Mouse (Mus musculus) left cerebral cortex, adult 18-20 months (tissue): Measurements from ENCODE around the gene Hmgb4. TPM values are rescaled to one million over a fixed set of nuclear protein-coding genes. Genes with fewer than 3 reads are reported as not detected.
A peak's percentile ranks its signal among the peaks of the same experiment; 100 is the strongest.

Experiments used
- DNase-seq, 2 experiments: peaks; one replicate each; pipeline ENCODE4 v3.0.0; 2021 to 2022; ENCODE audit warnings: low spot score in 2 of 2, mixed read lengths in 1 of 2
- long read RNA-seq, 2 experiments: library from polyadenylated mRNA; stranded (forward); transcript quantifications; one replicate each; pipeline ENCODE4 v2.0.0; 2021
- total RNA-seq, 2 experiments: library from RNA; stranded (reverse); gene quantifications; 2 replicates each; pipeline ENCODE4 v1.2.3; 2021

The Hmgb4 gene
- not detected for total RNA-seq
- long read RNA-seq, experiment 1, result 0 reads
- long read RNA-seq, experiment 2, result 0 reads

- peak; percentile 20 to 25 for DNase-seq
Measured at GRCm38 (mm10) chr4:128260907-128261560, at the start of gene Hmgb4. Gene Hmgb4 (minus strand): TSS chr4:128260957.

DNA sequence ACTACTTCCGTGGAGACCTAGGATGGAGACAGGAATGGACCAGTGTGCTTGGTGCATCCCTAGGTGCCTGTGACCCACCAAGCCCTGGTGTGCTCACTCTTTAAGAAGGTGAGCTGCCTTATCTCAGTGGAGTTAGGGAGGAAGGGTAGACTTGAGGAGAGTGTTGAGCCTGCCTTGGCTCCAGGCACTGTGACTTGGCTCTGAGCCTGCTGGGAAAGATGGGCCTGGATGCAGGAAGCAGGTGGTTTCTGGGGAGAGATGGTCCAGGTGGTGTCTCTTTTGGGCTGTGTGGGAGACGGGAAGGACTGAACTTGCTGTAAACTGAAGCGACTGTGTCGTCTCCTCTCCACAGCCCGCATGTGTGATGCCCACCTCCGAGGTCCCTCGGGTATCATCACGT, 45.3 kb upstream of the Hmgb4 start:
- no peak for DNase-seq

GRCm38 (mm10) chr4:128304049-128304448, 43.3 kb upstream of the Hmgb4 start:
- DNase-seq, result peak; percentile 63 to 72

- DNase-seq, result no peak
Measured at GRCm38 (mm10) chr4:128288095-128288494, 27.3 kb upstream of the Hmgb4 start.

GRCm38 (mm10) chr4:128285009-128285408, 24.3 kb upstream of the Hmgb4 start:
- peak in 1 of 2 experiments; percentile 16 for DNase-seq

- no peak for DNase-seq
Measured at GRCm38 (mm10) chr4:128275586-128275985, 14.8 kb upstream of the Hmgb4 start.

- DNase-seq, result no peak
Measured at GRCm38 (mm10) chr4:128275116-128275515, 14.4 kb upstream of the Hmgb4 start.

DNA sequence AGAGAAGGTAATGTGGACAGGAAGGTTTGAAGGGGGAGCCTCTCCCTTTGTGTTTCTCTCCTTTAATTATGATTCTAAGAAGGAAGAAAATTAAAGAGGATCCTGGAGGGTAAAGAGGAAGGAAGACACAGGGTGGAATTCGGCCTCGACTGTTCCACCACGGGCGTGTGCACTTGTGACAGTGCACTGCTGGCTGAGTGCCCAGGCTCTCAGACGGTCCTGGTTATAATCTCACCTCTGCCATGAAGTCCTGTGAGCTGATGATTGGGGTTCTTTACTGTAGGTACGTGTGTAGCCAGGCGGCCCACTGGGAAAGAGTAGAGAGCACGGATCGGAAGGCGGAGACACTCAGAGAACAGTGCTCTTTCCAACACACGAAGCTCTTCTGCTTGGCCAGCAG, 12.4 kb upstream of the Hmgb4 start:
- no peak for DNase-seq

DNA sequence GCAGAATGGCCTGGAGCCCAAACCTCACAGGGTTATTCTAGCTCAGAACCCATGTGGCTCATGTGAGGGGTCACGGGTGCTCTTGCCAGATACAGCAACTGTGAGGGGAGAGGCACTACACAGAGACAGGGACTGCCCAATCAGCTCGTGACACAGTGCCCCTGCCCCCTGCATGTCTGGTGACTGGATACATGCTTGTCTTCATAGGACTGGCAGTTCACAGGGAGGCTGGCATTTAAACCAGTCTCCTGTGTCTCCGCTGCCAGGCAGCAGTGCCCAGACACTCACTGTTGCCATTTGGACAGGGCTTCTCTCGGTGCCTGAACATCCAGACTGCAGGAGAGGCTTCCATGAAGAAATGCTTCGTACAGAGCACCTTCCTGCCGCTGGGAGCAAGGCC, 11.7 kb upstream of the Hmgb4 start:
- no peak for DNase-seq

DNA sequence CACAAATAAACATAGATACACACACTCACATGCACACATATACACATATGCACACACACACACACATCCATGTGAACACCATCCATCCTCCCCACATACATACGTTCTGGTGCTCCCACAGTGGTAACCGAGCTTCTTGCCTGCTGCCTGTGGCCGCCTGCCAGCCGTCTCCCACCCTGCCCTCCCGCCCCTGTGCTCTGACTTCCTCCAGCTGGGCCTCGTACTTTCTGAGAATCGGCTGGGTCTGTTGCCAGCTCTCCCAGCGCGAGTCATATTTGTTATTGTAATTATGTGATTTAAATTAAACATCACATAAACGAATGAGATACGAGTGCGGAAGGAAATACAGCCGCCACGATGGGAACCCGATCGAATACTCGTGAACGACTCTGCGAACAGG, 10.2 kb upstream of the Hmgb4 start:
- no peak for DNase-seq

GRCm38 (mm10) chr4:128270177-128270576, 9.4 kb upstream of the Hmgb4 start:
- no peak for DNase-seq

DNA sequence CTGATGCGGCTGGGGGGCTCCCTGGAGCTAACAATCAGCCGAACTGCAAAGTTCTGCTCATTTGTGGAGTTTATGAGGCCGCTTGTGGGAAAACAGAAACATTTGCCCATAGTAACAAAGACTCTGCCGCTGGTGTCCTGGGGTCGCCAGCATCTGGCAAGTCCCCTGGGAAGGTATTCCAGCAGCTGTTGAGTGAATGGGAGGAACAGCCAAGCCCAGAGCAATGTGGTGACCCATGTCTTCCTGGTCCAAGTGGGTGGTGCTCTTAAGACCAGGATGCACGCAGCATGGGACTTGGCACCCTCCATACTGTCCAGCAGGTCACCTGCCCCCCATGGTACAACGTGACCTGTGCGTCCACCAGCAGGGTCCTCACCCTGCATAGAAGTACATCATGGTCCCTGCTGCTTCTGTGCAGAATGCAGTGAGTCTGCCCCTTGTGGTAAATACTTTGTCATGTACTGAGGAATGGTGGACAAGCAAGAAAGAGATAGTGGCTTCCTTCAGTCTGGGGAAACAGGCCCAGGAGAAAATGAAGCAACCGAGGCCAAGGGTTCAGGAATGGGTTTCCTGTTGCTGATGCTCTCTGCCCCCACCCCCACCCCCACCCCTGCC, 8.6 kb upstream of the Hmgb4 start:
- no peak for DNase-seq

GRCm38 (mm10) chr4:128265341-128265740, 4.6 kb upstream of the Hmgb4 start:
- no peak for DNase-seq

DNA sequence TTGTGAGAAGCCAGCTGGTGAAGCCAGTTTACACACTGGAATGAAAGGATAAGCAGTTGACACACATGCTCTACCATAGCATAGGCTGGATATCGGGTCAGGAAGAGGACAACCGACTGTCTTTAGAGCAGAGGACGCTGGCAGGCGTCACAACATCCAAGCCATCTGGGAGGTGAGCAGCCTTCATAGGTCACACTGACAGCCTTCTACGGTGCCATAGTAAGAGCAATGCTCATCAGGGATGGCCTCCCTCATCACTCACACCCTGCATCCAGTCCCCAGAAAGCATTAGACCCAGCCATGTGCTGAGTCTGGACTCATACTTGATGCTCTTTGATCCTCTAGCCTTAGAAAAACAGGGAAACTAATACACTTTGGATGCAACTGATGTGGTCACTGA, 3.7 kb upstream of the Hmgb4 start:
- DNase-seq, result no peak

- DNase-seq, result peak in 1 of 2 experiments; percentile 32
Measured at GRCm38 (mm10) chr4:128259211-128259610, 1.5 kb downstream of the Hmgb4 start.

DNA sequence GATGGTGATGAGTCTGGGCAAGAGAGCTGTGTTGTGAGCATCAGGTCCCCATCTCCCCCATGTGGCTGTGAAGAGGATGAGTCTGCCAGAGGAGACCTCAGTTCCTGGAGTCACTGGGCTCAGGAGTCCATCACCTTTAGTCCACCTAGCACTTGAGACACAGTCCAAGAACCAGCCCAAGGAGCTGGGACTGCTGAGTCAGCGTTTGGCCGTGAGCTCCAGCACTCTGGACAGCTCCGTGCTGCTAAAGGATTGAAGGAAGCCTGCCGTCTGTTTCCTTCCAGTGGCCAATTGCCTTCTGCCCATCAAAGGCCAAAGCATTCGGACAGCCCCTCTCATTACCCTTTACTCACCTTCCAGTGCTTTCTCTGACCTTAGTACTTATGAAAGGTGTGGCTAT, 12.1 kb downstream of the Hmgb4 start:
- DNase-seq, result no peak

GRCm38 (mm10) chr4:128245201-128245600, 15.6 kb downstream of the Hmgb4 start:
- no peak for DNase-seq

DNA sequence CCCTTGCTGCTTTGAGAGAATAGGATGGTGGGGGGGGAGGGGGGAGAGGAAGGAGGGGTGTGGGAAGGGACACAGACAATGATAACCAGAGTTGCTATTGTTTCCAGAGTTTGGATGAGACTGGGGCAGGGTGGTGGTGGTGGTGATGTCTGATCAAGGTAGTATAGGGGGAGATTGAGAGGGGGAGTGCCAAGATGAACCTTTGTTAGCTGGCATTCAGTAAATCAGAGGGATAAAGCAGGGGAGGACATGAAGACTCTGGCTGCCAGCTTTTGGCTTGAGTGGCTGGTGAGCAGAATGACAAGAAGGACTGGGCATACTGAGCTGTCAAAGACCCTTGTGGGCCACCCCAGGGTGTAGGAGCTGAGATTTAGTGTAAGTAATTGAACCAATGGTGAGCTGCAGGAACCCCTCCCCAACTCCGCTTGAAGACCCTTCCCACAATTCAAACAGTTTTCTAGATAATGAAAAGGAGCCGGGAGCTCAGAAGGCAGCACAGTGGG, 18.9 kb downstream of the Hmgb4 start:
- no peak for DNase-seq

- peak in 1 of 2 experiments; percentile 37 for DNase-seq
Measured at GRCm38 (mm10) chr4:128241075-128241853, 19.5 kb downstream of the Hmgb4 start.

GRCm38 (mm10) chr4:128239113-128239512, 21.6 kb downstream of the Hmgb4 start:
- no peak for DNase-seq

DNA sequence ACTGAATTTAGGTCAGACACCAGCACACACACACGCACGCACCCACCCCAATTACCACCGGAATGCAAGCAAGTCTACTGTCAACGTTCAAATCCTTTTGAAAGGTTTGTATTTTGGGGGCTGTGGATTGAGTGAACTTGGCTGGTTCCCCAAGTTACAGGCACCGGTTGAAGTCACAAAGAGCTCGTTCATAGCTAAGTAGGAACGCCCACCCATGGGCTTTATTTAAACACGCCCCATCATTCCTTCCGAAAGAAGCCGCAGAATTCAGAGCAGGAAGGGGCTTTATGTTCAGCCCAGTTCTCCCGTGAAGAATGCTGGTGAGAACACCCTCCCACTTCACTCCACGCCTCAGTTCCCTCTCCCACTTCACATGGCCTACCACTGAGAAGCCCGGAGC, 27.3 kb downstream of the Hmgb4 start:
- peak; percentile 10 to 33 for DNase-seq
